Mouse (Mus musculus) embryonic facial prominence, embryonic 10.5 days (tissue): ENCODE results near the gene Ralgps1. TPM values are rescaled to one million over a fixed set of nuclear protein-coding genes. Genes with fewer than 3 reads are reported as not detected.
"Not testable (repeated sequence)": the region's sequence is repeated elsewhere in the genome, so short reads cannot be mapped to it uniquely, and the experiment has no call there.

Experiments used
- DNase-seq: peaks from one replicate; pipeline ENCODE4 v3.0.0-alpha.2; 2017; ENCODE audit warnings: low spot score
- H3K27ac ChIP-seq: fragments of 300-500 bp; sonication (generic); replicated peaks from 2 replicates; pipeline ENCODE4 v1.5.1; 2016; ENCODE audit warnings: mild to moderate bottlenecking
- H3K27me3 ChIP-seq: fragments of 300-500 bp; sonication (generic); replicated peaks from 2 replicates; pipeline ENCODE4 v1.6.1; 2016; ENCODE audit warnings: low read depth, mild to moderate bottlenecking; ENCODE audit not compliant: poor library complexity, severe bottlenecking
- H3K36me3 ChIP-seq: fragments of 300-500 bp; sonication (generic); replicated peaks from 2 replicates; pipeline ENCODE4 v1.6.1; 2016; ENCODE audit warnings: mild to moderate bottlenecking, moderate library complexity
- H3K4me1 ChIP-seq: fragments of 300-500 bp; sonication (generic); 2 replicates; pipeline ENCODE4 v1.6.1; 2016
- H3K4me3 ChIP-seq: fragments of 300-500 bp; sonication (generic); 2 replicates; pipeline ENCODE4 v1.5.1; 2016; ENCODE audit warnings: mild to moderate bottlenecking, moderate library complexity
- H3K9me3 ChIP-seq: fragments of 300-500 bp; sonication (generic); 2 replicates; pipeline ENCODE4 v1.6.1; 2016; ENCODE audit warnings: mild to moderate bottlenecking
- WGBS: fragments of 180-500 bp; shearing (Covaris S2); methylation state at CpG from one replicate; pipeline ENCODE4 v1.1.7; 2016; 5-methylcytosine and 5-hydroxymethylcytosine counted together
- polyA plus RNA-seq: library from polyadenylated mRNA; unstranded; fragments of >200 nt; fragmentation: Nextera tagmentation; extraction: Ambion mirVana; gene quantifications from 2 replicates; pipeline ENCODE4 v1.2.1, GENCODE M21; 2016

Gene Ralgps1
- polyA plus RNA-seq, 1 experiment from 2014 or later: 4.8 TPM

DNA sequence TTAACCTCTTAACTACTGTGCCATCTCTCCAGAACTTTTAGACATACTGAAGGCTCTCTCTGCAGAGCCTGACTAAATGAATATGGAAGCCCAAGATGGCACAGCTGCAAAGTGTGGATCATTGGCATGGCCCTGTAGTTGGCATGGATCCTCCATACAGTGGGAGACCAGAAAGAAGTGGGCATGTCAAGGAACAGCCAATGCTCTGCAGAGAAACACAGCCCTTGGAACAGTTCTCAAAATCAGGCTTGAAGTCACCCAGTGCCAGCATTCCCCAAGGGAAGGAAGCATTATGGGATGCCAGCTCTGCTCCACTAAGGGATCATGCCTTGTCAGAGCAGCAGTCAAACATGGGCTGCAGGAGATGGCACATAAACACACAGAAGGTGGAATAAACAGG lies 35.5 kb downstream of the Ralgps1 start:
- Histone ChIP-seq H3K27me3 (no peaks in the 10 kb centered on the region), H3K4me1 (peaks cover 6% of the 10 kb centered on the region; the same call in 1 of the 2 replicates), H3K27ac (no peak overlapping the region), H3K9me3 (no peaks in the 10 kb centered on the region), H3K36me3 (peaks cover 17% of the 10 kb centered on the region), H3K4me3 (no peak overlapping the region)
- DNase-seq: no peak

DNA sequence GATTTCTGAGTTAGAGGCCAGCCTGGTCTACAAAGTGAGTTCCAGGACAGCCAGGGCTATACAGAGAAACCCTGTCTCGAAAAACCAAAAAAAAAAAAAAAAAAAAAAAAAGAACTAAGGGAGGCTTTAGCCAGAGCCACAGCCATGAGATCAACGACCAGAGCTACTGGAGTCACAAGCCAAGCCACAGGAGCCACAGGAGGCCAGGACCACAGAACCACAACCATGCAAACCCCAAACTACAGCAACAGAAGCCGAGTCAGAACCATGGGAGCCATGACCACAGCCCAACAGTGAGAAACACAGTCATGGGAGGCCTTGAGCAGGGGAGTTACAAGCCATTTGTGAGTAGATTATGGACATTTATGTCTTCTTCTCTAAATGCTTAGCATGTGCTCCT lies 41.7 kb downstream of the Ralgps1 start:
- Histone ChIP-seq H3K4me3 (no peak overlapping the region), H3K27ac (no peak overlapping the region), H3K36me3 (no peaks in the 10 kb centered on the region), H3K27me3 (no peaks in the 10 kb centered on the region), H3K4me1 (no peaks in the 10 kb centered on the region), H3K9me3 (no peaks in the 10 kb centered on the region)
- WGBS: 85% methylated on average over 2 of the region's 3 CpGs
- DNase-seq: no peak

DNA sequence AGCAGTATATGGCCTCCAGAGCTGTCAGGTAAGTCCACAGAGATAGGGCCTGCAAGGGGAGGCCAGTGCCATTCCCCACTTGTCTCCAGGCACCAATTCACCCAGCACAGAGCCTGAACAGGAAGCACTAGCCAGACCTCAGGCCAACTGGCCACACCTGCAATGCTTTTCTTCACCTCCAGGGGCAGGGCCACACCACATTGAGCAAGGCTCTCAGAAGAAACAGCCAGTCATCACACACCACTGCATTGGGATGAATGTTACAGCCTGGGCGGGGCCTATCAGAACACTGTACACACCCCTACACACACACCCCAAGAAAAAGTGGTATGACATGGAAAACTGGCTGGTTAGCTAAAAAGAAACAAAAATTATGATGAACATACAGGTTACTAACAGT lies 42.3 kb downstream of the Ralgps1 start:
- Histone ChIP-seq H3K36me3 (no peaks in the 10 kb centered on the region), H3K4me3 (no peak overlapping the region), H3K9me3 (no peaks in the 10 kb centered on the region), H3K27me3 (no peaks in the 10 kb centered on the region), H3K4me1 (peaks cover 5% of the 10 kb centered on the region), H3K27ac (no peak overlapping the region)
- WGBS: 87% methylated on average over 1 of the region's 1 CpGs
- peak; percentile 64 for DNase-seq

DNA sequence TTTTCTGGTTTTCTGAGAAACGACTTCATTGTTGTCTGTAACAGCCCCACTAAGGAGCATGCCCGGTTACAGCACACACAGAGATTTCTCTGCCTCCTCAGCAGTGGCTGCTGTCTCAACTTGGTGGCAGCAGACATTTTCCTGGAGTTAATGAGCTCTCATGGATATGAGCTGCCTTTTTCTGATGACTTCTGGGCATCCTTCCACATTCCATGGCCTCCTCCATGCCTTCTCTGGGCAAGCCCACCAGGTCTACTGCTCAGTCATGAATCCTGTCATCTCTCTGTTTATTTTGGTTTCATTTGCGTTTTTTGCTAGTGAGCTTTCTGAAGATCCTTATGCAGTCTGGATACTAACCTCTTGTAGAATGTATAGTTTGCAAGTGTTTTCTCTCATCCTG lies 45.9 kb downstream of the Ralgps1 start:
- H3K27ac ChIP-seq: no peak overlapping the region
- 78% methylated on average over 3 of the region's 3 CpGs for WGBS
- no peak overlapping the region for H3K4me3 ChIP-seq
- 0 out of 2 replicates have a peak, but pooled peaks cover 7% of the 10 kb centered on the region for H3K27me3 ChIP-seq
- peaks cover 23% of the 10 kb centered on the region for H3K4me1 ChIP-seq
- H3K9me3 ChIP-seq: no peaks in the 10 kb centered on the region
- DNase-seq: no peak
- no peaks in the 10 kb centered on the region for H3K36me3 ChIP-seq

DNA sequence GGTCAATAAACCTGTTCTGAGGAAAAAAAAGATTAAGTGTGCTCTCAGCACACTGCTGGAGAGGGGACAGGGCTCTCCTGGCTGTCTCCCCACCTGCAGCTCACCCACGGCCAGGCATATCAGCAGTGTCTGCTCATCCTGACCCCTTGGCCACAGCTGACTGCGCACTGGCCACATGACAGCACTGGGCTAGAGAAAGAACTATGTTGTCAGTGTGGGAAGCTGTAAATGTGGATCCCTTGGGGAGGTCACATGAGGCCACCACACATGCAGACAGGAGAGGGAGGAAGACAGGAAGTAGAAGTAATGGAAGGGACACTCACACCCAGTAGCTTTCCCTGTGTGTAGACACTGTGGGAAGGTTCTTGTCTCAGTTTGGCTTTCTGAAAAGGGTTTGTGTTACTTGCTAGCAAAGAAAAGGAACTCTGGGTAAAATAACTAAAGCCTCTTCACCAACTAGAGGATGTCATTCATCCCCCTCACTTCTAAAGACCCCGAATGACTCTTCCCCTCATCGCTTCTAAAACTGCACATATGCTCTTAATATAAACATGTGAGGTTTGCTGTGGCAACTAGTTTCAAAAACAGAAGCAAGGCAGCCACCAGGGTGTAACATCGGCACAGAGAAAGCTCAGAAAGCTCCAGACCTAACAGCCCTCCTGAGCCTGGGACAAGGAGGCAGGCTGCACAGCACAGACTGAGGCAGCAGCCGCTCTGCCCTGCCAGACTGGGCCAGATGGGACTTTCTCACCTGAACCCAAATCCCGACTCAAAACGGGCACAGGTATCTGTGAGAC lies 47.3 kb downstream of the Ralgps1 start:
- Histone ChIP-seq H3K4me1 (peaks cover 33% of the 10 kb centered on the region), H3K36me3 (no peaks in the 10 kb centered on the region), H3K27ac (no peak overlapping the region), H3K4me3 (no peak overlapping the region), H3K9me3 (no peaks in the 10 kb centered on the region), H3K27me3 (0 out of 2 replicates have a peak, but pooled peaks cover 7% of the 10 kb centered on the region)
- WGBS: 66% methylated on average over 8 of the region's 8 CpGs
- DNase-seq: no peak

DNA sequence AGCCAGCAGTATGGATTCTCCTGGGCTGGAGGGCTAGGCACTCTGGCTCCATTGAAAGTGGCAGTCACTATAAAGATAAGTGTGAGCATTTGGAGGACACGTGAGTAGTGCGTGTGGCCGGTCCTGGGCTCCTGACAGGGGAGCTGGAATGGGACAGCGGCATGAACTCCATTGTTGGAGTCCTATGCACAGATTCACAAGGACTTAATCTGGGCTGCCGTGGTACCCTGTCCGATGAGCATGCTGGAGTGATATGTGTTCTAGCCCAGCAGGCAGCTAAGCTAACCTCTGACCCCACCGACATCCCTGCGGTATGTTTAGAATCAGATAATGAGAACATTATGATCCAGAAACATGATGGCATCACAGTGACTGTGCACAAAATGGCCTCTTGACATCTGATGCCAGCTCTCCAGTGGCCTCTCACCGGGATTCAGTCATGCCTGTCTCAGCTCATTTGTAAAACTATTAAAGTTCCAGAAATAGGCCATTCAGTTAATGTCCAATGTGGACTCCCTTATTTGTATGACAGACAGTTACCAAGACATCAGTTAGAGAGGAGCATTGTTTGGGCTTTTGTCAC lies 48.2 kb downstream of the Ralgps1 start:
- H3K27ac ChIP-seq, H3K9me3 ChIP-seq, H3K27me3 ChIP-seq, H3K36me3 ChIP-seq, H3K4me3 ChIP-seq: not testable (repeated sequence)
- 63% methylated on average over 9 of the region's 9 CpGs for WGBS
- peaks cover 41% of the 10 kb centered on the region for H3K4me1 ChIP-seq
- DNase-seq: peak; percentile 34

DNA sequence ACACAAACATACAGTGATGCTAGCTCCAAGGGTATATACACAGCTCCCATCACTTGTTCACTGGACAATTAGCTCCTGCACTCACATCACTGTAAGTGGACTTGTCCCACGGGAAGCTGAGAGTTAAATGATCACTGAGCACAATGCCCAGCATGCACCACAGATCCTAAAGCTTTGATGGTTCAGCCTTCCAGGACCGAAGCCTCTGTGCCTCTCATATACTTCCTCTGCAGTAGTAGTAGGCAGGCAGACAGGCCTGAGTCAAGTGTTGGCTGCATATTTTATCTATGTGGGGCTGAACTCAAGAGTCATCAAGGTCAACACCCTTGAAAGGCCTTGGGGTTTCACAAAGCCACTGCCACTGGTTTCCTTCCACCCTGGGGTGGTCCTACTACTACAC lies 49.6 kb downstream of the Ralgps1 start:
- 83% methylated on average over 2 of the region's 2 CpGs for WGBS
- Histone ChIP-seq H3K27ac (no peak overlapping the region), H3K27me3 (0 out of 2 replicates have a peak, but pooled peaks cover 7% of the 10 kb centered on the region), H3K4me1 (peaks cover 51% of the 10 kb centered on the region), H3K36me3 (no peaks in the 10 kb centered on the region), H3K9me3 (no peaks in the 10 kb centered on the region), H3K4me3 (no peak overlapping the region)
- no peak for DNase-seq

DNA sequence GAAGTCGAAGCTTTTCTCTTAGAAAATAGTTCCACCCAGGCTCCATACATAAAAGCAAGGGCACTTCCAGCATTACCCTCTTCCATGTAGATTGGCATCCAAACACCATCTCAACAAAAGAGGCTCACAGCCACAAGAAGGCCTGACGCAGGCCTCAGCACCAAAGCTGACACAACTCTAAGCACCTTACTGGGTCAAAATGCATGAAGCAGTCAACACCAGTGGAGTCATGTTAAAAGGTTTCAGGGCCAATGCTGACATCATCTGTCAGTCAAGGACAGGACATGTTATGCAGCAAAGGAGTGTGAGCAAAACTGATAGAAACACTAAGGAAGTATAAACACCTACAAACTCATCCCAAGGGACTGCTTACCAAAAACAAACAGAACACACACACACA lies 50.3 kb downstream of the Ralgps1 start:
- Histone ChIP-seq H3K9me3 (no peaks in the 10 kb centered on the region), H3K36me3 (no peaks in the 10 kb centered on the region), H3K4me3 (no peak overlapping the region), H3K27ac (no peak overlapping the region), H3K27me3 (0 out of 2 replicates have a peak, but pooled peaks cover 7% of the 10 kb centered on the region), H3K4me1 (peaks cover 57% of the 10 kb centered on the region)
- 81% methylated on average over 2 of the region's 2 CpGs for WGBS
- no peak for DNase-seq

DNA sequence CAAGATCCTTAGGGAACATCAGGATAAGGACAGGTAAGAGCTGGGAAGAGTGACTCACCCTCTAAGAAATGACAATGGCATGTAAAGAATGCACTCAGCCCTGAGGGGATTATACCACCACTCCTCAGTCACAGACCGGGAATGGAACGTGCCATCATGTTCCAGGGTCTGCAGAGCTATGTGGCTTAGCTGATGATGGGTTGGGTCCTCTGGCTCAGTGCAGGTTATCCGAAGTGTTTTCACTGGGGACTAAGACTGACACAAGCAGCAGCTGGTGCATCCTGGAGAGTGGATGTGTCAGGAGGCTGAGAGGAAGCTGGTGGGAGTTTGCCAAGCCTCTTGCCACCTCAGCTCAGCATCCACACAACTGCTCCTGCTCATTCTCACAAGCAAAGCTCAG lies 50.7 kb downstream of the Ralgps1 start:
- WGBS: 49% methylated on average over 3 of the region's 3 CpGs
- no peak for DNase-seq
- Histone ChIP-seq H3K27ac (no peak overlapping the region), H3K4me3 (no peak overlapping the region), H3K4me1 (peaks cover 62% of the 10 kb centered on the region), H3K9me3 (no peaks in the 10 kb centered on the region), H3K36me3 (no peaks in the 10 kb centered on the region), H3K27me3 (0 out of 2 replicates have a peak, but pooled peaks cover 7% of the 10 kb centered on the region)

DNA sequence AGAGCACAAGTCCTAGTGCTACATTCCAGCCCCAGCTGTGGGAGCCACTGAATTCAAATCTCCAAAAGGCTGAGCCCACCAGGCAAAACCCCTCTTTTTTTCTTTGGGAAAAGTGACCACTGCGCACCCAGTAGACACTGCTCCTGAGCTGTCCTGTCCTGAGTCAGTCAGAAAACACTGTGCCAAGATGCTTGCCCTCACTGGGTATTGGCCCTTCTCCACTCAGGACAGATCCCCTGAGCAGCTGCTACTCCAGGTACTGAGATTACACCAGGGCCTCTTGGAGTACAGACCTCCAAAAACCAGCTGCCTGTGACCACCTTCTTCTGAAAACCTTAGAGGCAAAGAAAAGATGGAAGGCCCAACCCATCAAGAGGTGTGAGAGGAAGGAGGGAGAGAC lies 51.4 kb downstream of the Ralgps1 start:
- Histone ChIP-seq H3K9me3 (no peaks in the 10 kb centered on the region), H3K36me3 (no peaks in the 10 kb centered on the region)
- WGBS: 94% methylated on average over 1 of the region's 1 CpGs

DNA sequence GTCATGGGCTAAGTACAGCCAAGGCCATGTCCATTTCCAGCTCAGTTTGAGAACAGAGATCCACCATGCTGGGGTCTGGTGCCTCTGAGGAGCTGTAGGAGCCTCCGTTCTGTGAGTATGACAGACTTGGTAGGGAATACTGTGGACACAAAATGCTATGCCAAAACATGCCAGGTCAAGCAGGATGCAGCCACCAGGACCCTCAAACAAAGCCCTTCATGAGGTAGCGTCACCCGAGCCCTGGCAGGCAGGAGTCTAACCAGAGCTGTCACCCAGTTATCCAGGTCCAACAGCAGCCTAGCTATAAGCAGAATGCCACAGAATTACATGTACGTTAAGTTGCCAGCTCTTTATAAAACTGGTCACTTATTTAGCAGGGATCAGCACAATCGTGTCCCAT lies 51.8 kb downstream of the Ralgps1 start:
- WGBS: 85% methylated on average over 5 of the region's 5 CpGs
- Histone ChIP-seq H3K9me3 (no peaks in the 10 kb centered on the region), H3K27ac (peak overlapping the region; percentile 24; the same call in 1 of the 2 replicates), H3K4me3 (no peak overlapping the region), H3K4me1 (peaks cover 69% of the 10 kb centered on the region), H3K36me3 (no peaks in the 10 kb centered on the region), H3K27me3 (0 out of 2 replicates have a peak, but pooled peaks cover 7% of the 10 kb centered on the region)
- DNase-seq: no peak

More for the DNA sequence above, 51.4 kb downstream of the Ralgps1 start:
- Histone ChIP-seq H3K4me1 (peaks cover 68% of the 10 kb centered on the region), H3K27ac (peak overlapping the region; percentile 24; the same call in 1 of the 2 replicates), H3K4me3 (no peak overlapping the region), H3K27me3 (0 out of 2 replicates have a peak, but pooled peaks cover 7% of the 10 kb centered on the region)
- no peak for DNase-seq

DNA sequence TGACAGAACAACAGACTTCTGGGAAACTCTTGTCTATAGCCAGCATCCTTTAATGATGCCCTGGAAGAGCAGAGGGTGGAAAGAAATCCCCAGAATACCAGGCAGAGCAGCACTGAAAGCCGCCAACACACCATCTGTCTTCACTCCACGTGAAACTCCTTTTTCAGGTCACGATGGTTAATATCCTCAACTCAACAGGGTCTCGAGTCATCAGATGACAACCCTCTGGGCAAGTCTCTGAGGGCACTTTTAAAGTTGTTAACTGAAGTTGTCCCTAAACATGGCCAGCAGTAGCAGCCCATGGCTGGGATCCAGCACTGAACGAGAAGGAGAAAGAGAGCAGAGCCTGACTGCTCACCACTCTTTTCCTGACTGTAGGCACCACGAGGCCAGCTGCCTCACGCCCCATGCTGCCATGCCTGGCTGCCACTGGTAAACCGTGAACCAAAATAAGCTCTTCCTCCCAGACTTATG lies 52.8 kb downstream of the Ralgps1 start:
- WGBS: 75% methylated on average over 8 of the region's 8 CpGs
- 0 out of 2 replicates have a peak overlapping the region, but pooled peaks have one; percentile 21 for H3K27ac ChIP-seq

DNA sequence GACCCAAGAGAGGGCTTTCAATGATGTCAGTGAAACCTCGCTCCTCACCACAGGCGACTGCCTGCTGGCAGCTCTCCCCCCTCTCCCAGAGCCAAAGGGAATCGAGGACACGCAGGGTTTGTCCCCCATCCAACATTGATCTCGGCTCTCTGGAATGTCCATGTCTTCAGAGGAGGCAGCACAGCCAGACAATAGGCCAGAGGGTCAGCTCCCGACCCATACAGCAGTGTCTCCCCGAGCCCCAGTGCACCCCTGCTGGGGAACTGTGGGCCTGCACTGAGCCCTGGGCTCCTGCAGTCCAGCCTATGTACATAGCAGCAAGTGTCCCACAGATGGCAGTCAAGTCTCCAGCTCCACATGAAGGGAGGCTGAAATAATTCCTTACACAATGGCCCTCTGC lies 54.8 kb downstream of the Ralgps1 start:
- WGBS: 27% methylated on average over 7 of the region's 7 CpGs
- H3K4me3 ChIP-seq: no peak overlapping the region
- no peaks in the 10 kb centered on the region for H3K9me3 ChIP-seq
- H3K27me3 ChIP-seq: 0 out of 2 replicates have a peak, but pooled peaks cover 1% of the 10 kb centered on the region
- DNase-seq: peak; percentile 85
- peaks cover 53% of the 10 kb centered on the region for H3K4me1 ChIP-seq
- H3K36me3 ChIP-seq: no peaks in the 10 kb centered on the region
- H3K27ac ChIP-seq: peak overlapping the region; percentile 78

More for the DNA sequence above, 52.8 kb downstream of the Ralgps1 start:
- no peak for DNase-seq
- Histone ChIP-seq H3K9me3 (no peaks in the 10 kb centered on the region), H3K4me1 (peaks cover 59% of the 10 kb centered on the region), H3K4me3 (no peak overlapping the region), H3K36me3 (no peaks in the 10 kb centered on the region), H3K27me3 (0 out of 2 replicates have a peak, but pooled peaks cover 7% of the 10 kb centered on the region)
